Mouse (Mus musculus) midbrain, embryonic 14.5 days (tissue): ENCODE measurements around the gene Hoxa2. TPM values are rescaled to one million over a fixed set of nuclear protein-coding genes. Genes with fewer than 3 reads are reported as not detected.

Experiments
- ATAC-seq: fragments of 200-750 bp; cut with Nextera tagmentation; 2 replicates; pipeline ENCODE4 v1.8.0; 2017; ENCODE audit warnings: moderate number of reproducible peaks, moderate library complexity; ENCODE audit not compliant: low FRiP score, low TSS enrichment
- DNase-seq: peaks from one replicate; pipeline ENCODE4 v3.0.0-alpha.2; 2015
- H3K27ac ChIP-seq: fragments of 300-500 bp; sonication (generic); replicated peaks from 2 replicates; pipeline ENCODE4 v1.5.1; 2014; ENCODE audit warnings: mild to moderate bottlenecking, low read depth, low read length, moderate library complexity
- H3K27me3 ChIP-seq: fragments of 300-500 bp; sonication (generic); 2 replicates; pipeline ENCODE4 v1.6.1; 2014; ENCODE audit warnings: low read length, control low read depth, mixed read lengths; ENCODE audit not compliant: control insufficient read depth, insufficient read depth
- H3K36me3 ChIP-seq: fragments of 300-500 bp; sonication (generic); 2 replicates; pipeline ENCODE4 v1.6.1; 2014; ENCODE audit warnings: low read length, control low read depth; ENCODE audit not compliant: control insufficient read depth, insufficient read depth
- H3K4me1 ChIP-seq: fragments of 300-500 bp; sonication (generic); 2 replicates; pipeline ENCODE4 v1.6.1; 2014; ENCODE audit warnings: mild to moderate bottlenecking, antibody characterized with exemption, low read length, control low read depth; ENCODE audit not compliant: control insufficient read depth, insufficient read depth
- H3K4me2 ChIP-seq: fragments of 300-500 bp; sonication (generic); 2 replicates; pipeline ENCODE4 v1.6.1; 2014; ENCODE audit warnings: mild to moderate bottlenecking, low read length, moderate library complexity
- H3K4me3 ChIP-seq: fragments of 300-500 bp; sonication (generic); replicated peaks from 2 replicates; pipeline ENCODE4 v1.5.1; 2014; ENCODE audit warnings: low read depth, low read length
- H3K9ac ChIP-seq: fragments of 300-500 bp; sonication (generic); replicated peaks from 2 replicates; pipeline ENCODE4 v1.6.1; 2014; ENCODE audit warnings: mild to moderate bottlenecking, low read length, moderate library complexity
- H3K9me3 ChIP-seq: fragments of 300-500 bp; sonication (generic); 2 replicates; pipeline ENCODE4 v1.6.1; 2016; ENCODE audit warnings: low read length, control low read depth, mixed read lengths; ENCODE audit not compliant: control insufficient read depth
- WGBS: fragments of 180-500 bp; shearing (Covaris S2); extraction: QIAGEN DNeasy Blood & Tissue Kit; methylation state at CpG from one replicate; pipeline ENCODE4 v1.1.7; 2014; 5-methylcytosine and 5-hydroxymethylcytosine counted together
- polyA plus RNA-seq: library from polyadenylated mRNA; unstranded; fragments of >200 nt; fragmentation: Nextera tagmentation; extraction: Ambion mirVana; gene quantifications from 2 replicates; pipeline ENCODE4 v1.2.1, GENCODE M21; 2014

The Hoxa2 gene
- polyA plus RNA-seq, 1 experiment from 2014 or later, result 0.20 TPM

- DNase-seq (no peak), ATAC-seq (no peak)
- peaks cover 3% of the 10 kb centered on the region; the same call in 1 of the 2 replicates for H3K9me3 ChIP-seq
- H3K4me2 ChIP-seq, result no peak overlapping the region
- H3K27me3 ChIP-seq, result peaks cover 90% of the 10 kb centered on the region
- H3K4me3 ChIP-seq, result no peak overlapping the region
- no peaks in the 10 kb centered on the region for H3K36me3 ChIP-seq
- H3K9ac ChIP-seq, result no peak overlapping the region
- no peak overlapping the region for H3K27ac ChIP-seq
- under 1% methylated on average over 4 of the region's 4 CpGs for WGBS
- no peaks in the 10 kb centered on the region for H3K4me1 ChIP-seq
Measured at GRCm38 (mm10) chr6:52151571-52151970, 13.1 kb downstream of the Hoxa2 start.

GRCm38 (mm10) chr6:52150401-52150966 lies 14.1 kb downstream of the Hoxa2 start:
- no peak overlapping the region for H3K4me3 ChIP-seq
- H3K27me3 ChIP-seq, result peaks cover 84% of the 10 kb centered on the region
- no peaks in the 10 kb centered on the region for H3K36me3 ChIP-seq
- H3K4me2 ChIP-seq, result no peak overlapping the region
- DNase-seq, result no peak
- peaks cover 3% of the 10 kb centered on the region; the same call in 1 of the 2 replicates for H3K9me3 ChIP-seq
- no peak overlapping the region for H3K9ac ChIP-seq
- ATAC-seq, result no peak
- WGBS, result 5% methylated on average over 16 of the region's 16 CpGs
- H3K4me1 ChIP-seq, result no peaks in the 10 kb centered on the region
- H3K27ac ChIP-seq, result no peak overlapping the region

DNA sequence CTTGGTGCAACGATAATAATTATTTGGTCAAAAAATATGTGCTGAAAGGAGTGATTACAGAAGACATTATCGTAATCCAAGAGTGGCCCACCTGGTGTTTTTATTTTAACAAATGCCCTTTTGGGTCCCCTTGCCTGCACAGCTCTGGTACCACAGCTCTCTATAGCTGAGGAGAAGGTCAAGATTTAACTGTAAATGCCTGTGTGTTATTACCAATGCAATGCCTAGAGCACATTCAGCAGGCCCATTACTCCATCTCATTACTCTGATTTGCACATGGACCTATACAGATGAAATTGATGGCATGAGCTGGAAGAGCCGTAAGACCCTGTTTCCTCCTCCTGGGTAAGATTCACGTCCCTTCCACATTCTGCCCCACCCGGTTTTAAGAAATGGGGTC lies 25.5 kb downstream of the Hoxa2 start:
- no peak overlapping the region for H3K9ac ChIP-seq
- no peaks in the 10 kb centered on the region for H3K9me3 ChIP-seq
- H3K27me3 ChIP-seq, result no peaks in the 10 kb centered on the region; the same call in 1 of the 2 replicates
- no peaks in the 10 kb centered on the region for H3K36me3 ChIP-seq
- H3K27ac ChIP-seq, result no peak overlapping the region
- WGBS, result 87% methylated on average over 5 of the region's 5 CpGs
- no peak overlapping the region for H3K4me3 ChIP-seq
- peaks cover 4% of the 10 kb centered on the region; the same call in 1 of the 2 replicates for H3K4me1 ChIP-seq
- no peak overlapping the region for H3K4me2 ChIP-seq
- no peak for DNase-seq
- no peak for ATAC-seq

- DNase-seq (no peak), ATAC-seq (no peak)
- H3K4me1 ChIP-seq, result peaks cover 4% of the 10 kb centered on the region; the same call in 1 of the 2 replicates
- H3K9me3 ChIP-seq, result no peaks in the 10 kb centered on the region
- no peak overlapping the region for H3K4me2 ChIP-seq
- no peak overlapping the region for H3K9ac ChIP-seq
- WGBS, result 80% methylated on average over 10 of the region's 10 CpGs
- no peaks in the 10 kb centered on the region; the same call in 1 of the 2 replicates for H3K27me3 ChIP-seq
- H3K27ac ChIP-seq, result no peak overlapping the region
- H3K4me3 ChIP-seq, result no peak overlapping the region
- H3K36me3 ChIP-seq, result no peaks in the 10 kb centered on the region
Measured at GRCm38 (mm10) chr6:52138576-52138975, 26.1 kb downstream of the Hoxa2 start.

DNA sequence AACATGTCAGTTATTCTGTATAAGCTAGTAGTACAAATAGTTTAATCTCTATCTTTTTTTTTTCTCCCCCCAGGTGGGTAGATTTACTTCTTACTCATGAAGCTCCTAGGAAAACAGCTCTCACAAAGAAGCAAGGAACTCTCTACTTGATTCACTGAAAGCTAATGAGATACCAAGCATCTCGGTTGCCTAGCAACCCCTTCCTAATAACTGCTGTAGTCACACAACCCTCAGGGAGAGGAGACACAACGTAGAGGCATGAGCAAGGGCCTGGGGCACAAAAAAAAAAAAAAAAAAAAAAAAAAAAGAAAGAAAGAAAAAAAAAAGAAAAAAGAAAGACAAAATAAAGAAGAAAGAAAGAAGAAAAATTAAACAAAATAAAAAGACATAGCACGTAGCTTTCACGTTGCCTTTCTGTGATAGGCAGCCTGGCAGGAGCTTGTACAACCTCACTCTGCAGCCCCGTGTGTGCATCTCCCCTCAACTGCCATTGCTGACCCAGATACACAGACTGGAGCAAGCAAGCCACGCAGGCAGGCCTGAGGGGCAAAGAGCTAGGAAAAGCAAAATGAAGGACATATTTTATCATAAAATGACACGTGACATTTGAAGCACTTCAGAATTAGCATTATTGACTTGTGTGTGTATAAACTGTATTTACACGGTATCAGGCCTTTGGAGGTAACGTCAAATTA lies 26.6 kb downstream of the Hoxa2 start:
- peak; percentile 88 for DNase-seq
- H3K4me3 ChIP-seq, result no peak overlapping the region
- peaks cover 4% of the 10 kb centered on the region; the same call in 1 of the 2 replicates for H3K4me1 ChIP-seq
- WGBS, result 49% methylated on average over 9 of the region's 9 CpGs
- H3K36me3 ChIP-seq, result no peaks in the 10 kb centered on the region
- no peak overlapping the region for H3K9ac ChIP-seq
- H3K4me2 ChIP-seq, result no peak overlapping the region
- H3K9me3 ChIP-seq, result no peaks in the 10 kb centered on the region
- H3K27ac ChIP-seq, result no peak overlapping the region
- no peak for ATAC-seq
- no peaks in the 10 kb centered on the region; the same call in 1 of the 2 replicates for H3K27me3 ChIP-seq

- WGBS, result 85% methylated on average over 4 of the region's 4 CpGs
- H3K4me1 ChIP-seq, result peaks cover 12% of the 10 kb centered on the region
- no peak overlapping the region for H3K4me3 ChIP-seq
- H3K9me3 ChIP-seq, result no peaks in the 10 kb centered on the region
- ATAC-seq (no peak), DNase-seq (no peak)
- H3K4me2 ChIP-seq, result no peak overlapping the region
- H3K27ac ChIP-seq, result no peak overlapping the region
- H3K27me3 ChIP-seq, result no peaks in the 10 kb centered on the region
- no peaks in the 10 kb centered on the region for H3K36me3 ChIP-seq
- no peak overlapping the region for H3K9ac ChIP-seq
Measured at GRCm38 (mm10) chr6:52123673-52124072, 41.0 kb downstream of the Hoxa2 start.

DNA sequence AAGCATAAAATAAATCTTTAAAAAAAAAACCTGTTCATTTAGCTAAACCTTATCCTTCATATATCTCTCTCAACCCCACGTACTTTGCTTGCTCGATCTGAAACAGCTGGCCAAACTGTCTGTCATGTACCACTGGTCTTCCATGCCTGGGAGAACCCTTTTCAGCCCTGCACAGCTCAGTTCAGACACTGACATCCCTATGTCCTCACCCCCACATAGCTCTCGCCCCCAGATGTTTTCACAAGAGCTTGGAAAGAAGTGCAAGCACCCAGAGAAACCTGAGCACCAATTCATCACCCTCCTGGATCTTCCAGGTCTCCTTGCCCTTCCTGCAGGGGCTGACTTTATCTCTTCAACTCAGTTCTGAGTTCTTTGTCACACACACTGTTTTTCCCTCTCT lies 43.5 kb downstream of the Hoxa2 start:
- Histone ChIP-seq H3K27me3 (no peaks in the 10 kb centered on the region), H3K4me1 (peaks cover 16% of the 10 kb centered on the region), H3K9me3 (no peaks in the 10 kb centered on the region), H3K36me3 (no peaks in the 10 kb centered on the region), H3K9ac (no peak overlapping the region), H3K4me2 (no peak overlapping the region), H3K27ac (no peak overlapping the region), H3K4me3 (no peak overlapping the region)
- WGBS, result 73% methylated on average over 3 of the region's 3 CpGs
- no peak for ATAC-seq
- DNase-seq, result no peak

- WGBS, result 12% methylated on average over 6 of the region's 6 CpGs
Measured at GRCm38 (mm10) chr6:52118903-52119635, 45.6 kb downstream of the Hoxa2 start.

More at GRCm38 (mm10) chr6:52118903-52119635, 45.6 kb downstream of the Hoxa2 start:
- Histone ChIP-seq H3K27me3 (no peaks in the 10 kb centered on the region), H3K36me3 (no peaks in the 10 kb centered on the region), H3K9ac (no peak overlapping the region), H3K4me1 (peaks cover 16% of the 10 kb centered on the region), H3K4me2 (peak overlapping the region; percentile 18; the same call in 1 of the 2 replicates), H3K9me3 (no peaks in the 10 kb centered on the region), H3K27ac (peak overlapping the region; percentile 80), H3K4me3 (no peak overlapping the region)
- peak; percentile 70; the same call in 1 of the 2 replicates for ATAC-seq
- DNase-seq, result peak; percentile 81
